Mouse (Mus musculus) heart, postnatal 0 days (tissue): Measurements from ENCODE around the gene Srp68.

Experiments used
- CTCF ChIP-seq: IDR thresholded peaks from 2 replicates; pipeline ENCODE4 v1.5.1; 2016; ENCODE audit warnings: antibody characterized with exemption, control low read depth, low read depth
- EP300 ChIP-seq: IDR thresholded peaks from 2 replicates; pipeline ENCODE4 v1.6.1; 2016; ENCODE audit warnings: antibody characterized with exemption, low read depth

- no peak for TF ChIP-seq CTCF
- no peak for TF ChIP-seq EP300
Observed at GRCm38 (mm10) chr11:116197584-116197906, 76.5 kb downstream of the Srp68 start.
